Mouse (Mus musculus): ENCODE results near the gene Tbc1d16. TPM values are rescaled to one million over a fixed set of nuclear protein-coding genes. Genes with fewer than 3 reads are reported as not detected.

The Tbc1d16 gene
- polyA plus RNA-seq, 1 experiment from 2014 or later: 37.9 TPM

- H3K4me1 ChIP-seq (ENCODE audit: control insufficient read depth, insufficient read depth, low read length): peaks cover 24% of the 10 kb centered on the region; the same call in 1 of the 2 replicates
- H3K27me3 ChIP-seq (ENCODE audit: control insufficient read depth, insufficient read depth, low read length): no peaks in the 10 kb centered on the region
- H3K27ac ChIP-seq (ENCODE audit: low read depth, low read length): no peak overlapping the region
- no peak overlapping the region for H3K4me3 ChIP-seq (ENCODE audit: low read depth, low read length)
- ATAC-seq (ENCODE audit: low read depth): no peak
- H3K9ac ChIP-seq (replicated peaks; ENCODE audit: low read depth, low read length): no peak overlapping the region
- H3K9me3 ChIP-seq (ENCODE audit: control insufficient read depth, low read length): no peaks in the 10 kb centered on the region
- 74% methylated on average over 5 of the region's 5 CpGs for WGBS
- H3K4me2 ChIP-seq (ENCODE audit: low read depth, low read length): no peak overlapping the region
- H3K36me3 ChIP-seq (ENCODE audit: control insufficient read depth, insufficient read depth, low read length): no peaks in the 10 kb centered on the region
These were observed 94.7 kb downstream of the Tbc1d16 start for GRCm38 (mm10) chr11:119133437-119134221.

GRCm38 (mm10) chr11:119132198-119133035 is 95.9 kb downstream of the Tbc1d16 start:
- no peak overlapping the region for H3K27ac ChIP-seq (ENCODE audit: low read depth, low read length)
- ATAC-seq (ENCODE audit: low read depth): no peak
- no peaks in the 10 kb centered on the region for H3K27me3 ChIP-seq (ENCODE audit: control insufficient read depth, insufficient read depth, low read length)
- H3K4me1 ChIP-seq (ENCODE audit: control insufficient read depth, insufficient read depth, low read length): peaks cover 34% of the 10 kb centered on the region
- 81% methylated on average over 14 of the region's 14 CpGs for WGBS
- H3K4me3 ChIP-seq (ENCODE audit: low read depth, low read length): no peak overlapping the region
- no peaks in the 10 kb centered on the region for H3K9me3 ChIP-seq (ENCODE audit: control insufficient read depth, low read length)
- no peaks in the 10 kb centered on the region for H3K36me3 ChIP-seq (ENCODE audit: control insufficient read depth, insufficient read depth, low read length)
- H3K4me2 ChIP-seq (ENCODE audit: low read depth, low read length): no peak overlapping the region
- no peak overlapping the region for H3K9ac ChIP-seq (replicated peaks; ENCODE audit: low read depth, low read length)

GRCm38 (mm10) chr11:119130081-119130765 is 98.1 kb downstream of the Tbc1d16 start:
- Histone ChIP-seq H3K4me2 (ENCODE audit: low read depth, low read length) (peak overlapping the region; percentile 41), H3K9me3 (ENCODE audit: control insufficient read depth, low read length) (no peaks in the 10 kb centered on the region), H3K36me3 (ENCODE audit: control insufficient read depth, insufficient read depth, low read length) (no peaks in the 10 kb centered on the region), H3K27me3 (ENCODE audit: control insufficient read depth, insufficient read depth, low read length) (no peaks in the 10 kb centered on the region), H3K4me1 (ENCODE audit: control insufficient read depth, insufficient read depth, low read length) (peaks cover 49% of the 10 kb centered on the region), H3K9ac (replicated peaks; ENCODE audit: low read depth, low read length) (no peak overlapping the region), H3K4me3 (ENCODE audit: low read depth, low read length) (no peak overlapping the region; the same call in 1 of the 2 replicates), H3K27ac (ENCODE audit: low read depth, low read length) (peak overlapping the region; percentile 56)
- ATAC-seq (ENCODE audit: low read depth): peak; percentile 62
- WGBS: 2% methylated on average over 21 of the region's 24 CpGs

GRCm38 (mm10) chr11:119129281-119130058 is 98.8 kb downstream of the Tbc1d16 start:
- H3K36me3 ChIP-seq (ENCODE audit: control insufficient read depth, insufficient read depth, low read length): no peaks in the 10 kb centered on the region
- ATAC-seq (ENCODE audit: low read depth): peak; percentile 26; the same call in 1 of the 2 replicates
- peaks cover 45% of the 10 kb centered on the region for H3K4me1 ChIP-seq (ENCODE audit: control insufficient read depth, insufficient read depth, low read length)
- no peaks in the 10 kb centered on the region for H3K9me3 ChIP-seq (ENCODE audit: control insufficient read depth, low read length)
- H3K4me3 ChIP-seq (ENCODE audit: low read depth, low read length): no peak overlapping the region
- no peaks in the 10 kb centered on the region for H3K27me3 ChIP-seq (ENCODE audit: control insufficient read depth, insufficient read depth, low read length)
- 41% methylated on average over 18 of the region's 18 CpGs for WGBS
- peak overlapping the region; percentile 53 for H3K27ac ChIP-seq (ENCODE audit: low read depth, low read length)
- H3K9ac ChIP-seq (replicated peaks; ENCODE audit: low read depth, low read length): 0 out of 2 replicates have a peak overlapping the region, but pooled peaks have one; percentile 8
- H3K4me2 ChIP-seq (ENCODE audit: low read depth, low read length): peak overlapping the region; percentile 41

- H3K9ac ChIP-seq (replicated peaks; ENCODE audit: low read depth, low read length): 0 out of 2 replicates have a peak overlapping the region, but pooled peaks have one; percentile 8
- H3K27me3 ChIP-seq (ENCODE audit: control insufficient read depth, insufficient read depth, low read length): no peaks in the 10 kb centered on the region
- peaks cover 45% of the 10 kb centered on the region for H3K4me1 ChIP-seq (ENCODE audit: control insufficient read depth, insufficient read depth, low read length)
- 33% methylated on average over 11 of the region's 11 CpGs for WGBS
- H3K27ac ChIP-seq (ENCODE audit: low read depth, low read length): peak overlapping the region; percentile 53; the same call in 1 of the 2 replicates
- H3K4me3 ChIP-seq (ENCODE audit: low read depth, low read length): no peak overlapping the region
- H3K9me3 ChIP-seq (ENCODE audit: control insufficient read depth, low read length): no peaks in the 10 kb centered on the region
- no peak overlapping the region for H3K4me2 ChIP-seq (ENCODE audit: low read depth, low read length)
- H3K36me3 ChIP-seq (ENCODE audit: control insufficient read depth, insufficient read depth, low read length): no peaks in the 10 kb centered on the region
- no peak for ATAC-seq (ENCODE audit: low read depth)
These were observed 99.5 kb downstream of the Tbc1d16 start for GRCm38 (mm10) chr11:119128668-119129280.

- no peaks in the 10 kb centered on the region for H3K36me3 ChIP-seq (ENCODE audit: control insufficient read depth, insufficient read depth, low read length)
- H3K4me3 ChIP-seq (ENCODE audit: low read depth, low read length): no peak overlapping the region
- no peaks in the 10 kb centered on the region for H3K9me3 ChIP-seq (ENCODE audit: control insufficient read depth, low read length)
- WGBS: 61% methylated on average over 9 of the region's 9 CpGs
- H3K27me3 ChIP-seq (ENCODE audit: control insufficient read depth, insufficient read depth, low read length): no peaks in the 10 kb centered on the region
- H3K9ac ChIP-seq (replicated peaks; ENCODE audit: low read depth, low read length): no peak overlapping the region
- peak overlapping the region; percentile 76; the same call in 1 of the 2 replicates for H3K27ac ChIP-seq (ENCODE audit: low read depth, low read length)
- no peak for ATAC-seq (ENCODE audit: low read depth)
- no peak overlapping the region for H3K4me2 ChIP-seq (ENCODE audit: low read depth, low read length)
- peaks cover 45% of the 10 kb centered on the region for H3K4me1 ChIP-seq (ENCODE audit: control insufficient read depth, insufficient read depth, low read length)
These were observed 100.4 kb downstream of the Tbc1d16 start for GRCm38 (mm10) chr11:119127686-119128473.

GRCm38 (mm10) chr11:119127147-119127546 is 101.2 kb downstream of the Tbc1d16 start:
- no peak for ATAC-seq (ENCODE audit: low read depth)
- H3K4me3 ChIP-seq (ENCODE audit: low read depth, low read length): no peak overlapping the region
- H3K9me3 ChIP-seq (ENCODE audit: control insufficient read depth, low read length): no peaks in the 10 kb centered on the region
- peaks cover 45% of the 10 kb centered on the region for H3K4me1 ChIP-seq (ENCODE audit: control insufficient read depth, insufficient read depth, low read length)
- H3K36me3 ChIP-seq (ENCODE audit: control insufficient read depth, insufficient read depth, low read length): no peaks in the 10 kb centered on the region
- H3K27me3 ChIP-seq (ENCODE audit: control insufficient read depth, insufficient read depth, low read length): no peaks in the 10 kb centered on the region
- peak overlapping the region; percentile 16; the same call in 1 of the 2 replicates for H3K4me2 ChIP-seq (ENCODE audit: low read depth, low read length)
- peak overlapping the region; percentile 76; the same call in 1 of the 2 replicates for H3K27ac ChIP-seq (ENCODE audit: low read depth, low read length)
- peak overlapping the region; percentile 2; the same call in 1 of the 2 replicates for H3K9ac ChIP-seq (replicated peaks; ENCODE audit: low read depth, low read length)
- WGBS: 8% methylated on average over 12 of the region's 12 CpGs
